Mouse (Mus musculus) MN1 (cell line): ENCODE measurements around the gene Mgarp.
A peak's percentile ranks its signal among the peaks of the same experiment; 100 is the strongest.

Source experiments
- DNase-seq: peaks from one replicate; pipeline ENCODE4 v3.0.0-alpha.2; 2016; ENCODE audit warnings: low spot score

Gene Mgarp

GRCm38 (mm10) chr3:51339734-51340551, 56.6 kb downstream of the Mgarp start:
- DNase-seq, result peak; percentile 67

DNA sequence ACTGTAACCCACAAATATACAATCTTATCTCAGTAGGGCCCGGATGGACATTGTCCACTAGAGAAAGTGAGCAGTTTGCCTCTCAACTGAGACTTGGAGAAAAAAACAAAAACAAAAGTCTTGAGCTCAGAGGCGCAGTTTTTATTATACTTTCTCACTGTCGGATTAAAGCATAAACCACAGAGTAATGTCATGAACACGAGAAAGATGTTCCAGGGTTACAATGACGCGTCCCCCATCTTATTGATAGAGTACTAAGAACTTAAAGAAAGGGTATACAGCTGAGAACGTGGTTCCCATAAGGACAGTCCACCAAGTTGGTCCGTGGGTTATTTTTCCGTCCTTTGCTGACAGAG, 57.2 kb downstream of the Mgarp start:
- peak; percentile 35 for DNase-seq
